Mouse (Mus musculus) cerebellum, adult 2 months (tissue): ENCODE data around the gene Dbndd2. TPM values are rescaled to one million over a fixed set of nuclear protein-coding genes. Genes with fewer than 3 reads are reported as not detected.

Experiments used
- DNase-seq, 2 experiments: peaks; one replicate each; pipeline ENCODE4 v3.0.0; 2021
- H3K27ac ChIP-seq: fragments of 200-500 bp; 2 replicates; pipeline ENCODE4 v1.5.1; 2012; ENCODE audit warnings: low read length, control low read depth, inconsistent platforms; ENCODE audit not compliant: insufficient read depth
- H3K27me3 ChIP-seq: fragments of 200-500 bp; 2 replicates; pipeline ENCODE4 v1.6.1; 2012; ENCODE audit warnings: inconsistent platforms, mild to moderate bottlenecking, low read length, moderate library complexity; ENCODE audit not compliant: control insufficient read depth, insufficient read depth
- H3K4me1 ChIP-seq: fragments of 200-500 bp; 2 replicates; pipeline ENCODE4 v1.6.1; 2011; ENCODE audit warnings: low read length; ENCODE audit not compliant: control insufficient read depth, insufficient read depth
- H3K4me3 ChIP-seq: fragments of 200-500 bp; replicated peaks from 2 replicates; pipeline ENCODE3; 2011; ENCODE audit warnings: mild to moderate bottlenecking, low read depth, low read length, control low read depth; ENCODE audit not compliant: insufficient read depth
- CTCF ChIP-seq: fragments of 200-500 bp; IDR thresholded peaks from 2 replicates; pipeline ENCODE4 v1.5.1; 2011; ENCODE audit warnings: low read depth, mild to moderate bottlenecking, control low read depth, low read length, moderate library complexity, borderline replicate concordance; ENCODE audit not compliant: insufficient read depth
- POLR2A ChIP-seq: fragments of 200-500 bp; IDR thresholded peaks from 2 replicates; pipeline ENCODE4 v1.6.1; 2011; ENCODE audit warnings: low read length, control low read depth, borderline replicate concordance; ENCODE audit not compliant: insufficient read depth
- WGBS: fragments of 180-500 bp; shearing (Covaris S2); methylation state at CpG from one replicate; pipeline ENCODE4 v1.1.7; 2018; 5-methylcytosine and 5-hydroxymethylcytosine counted together
- polyA plus RNA-seq: library from polyadenylated mRNA; depleted of rRNA; stranded (reverse); fragments of >200 nt; gene quantifications from 2 replicates; pipeline ENCODE4 v1.2.3, GENCODE M21; 2012

Dbndd2 gene
- polyA plus RNA-seq, 1 experiment, result 462 TPM

- no peak overlapping the region for H3K27ac ChIP-seq
- DNase-seq, result no peak
- no peaks in the 10 kb centered on the region for H3K27me3 ChIP-seq
- TF ChIP-seq CTCF (no peak), POLR2A (no peak)
- no peaks in the 10 kb centered on the region for H3K4me1 ChIP-seq
- 65% methylated on average over 8 of the region's 8 CpGs for WGBS
- no peak overlapping the region for H3K4me3 ChIP-seq
Measured at GRCm38 (mm10) chr2:164513389-164513788, 27.5 kb downstream of the Dbndd2 start.

DNA sequence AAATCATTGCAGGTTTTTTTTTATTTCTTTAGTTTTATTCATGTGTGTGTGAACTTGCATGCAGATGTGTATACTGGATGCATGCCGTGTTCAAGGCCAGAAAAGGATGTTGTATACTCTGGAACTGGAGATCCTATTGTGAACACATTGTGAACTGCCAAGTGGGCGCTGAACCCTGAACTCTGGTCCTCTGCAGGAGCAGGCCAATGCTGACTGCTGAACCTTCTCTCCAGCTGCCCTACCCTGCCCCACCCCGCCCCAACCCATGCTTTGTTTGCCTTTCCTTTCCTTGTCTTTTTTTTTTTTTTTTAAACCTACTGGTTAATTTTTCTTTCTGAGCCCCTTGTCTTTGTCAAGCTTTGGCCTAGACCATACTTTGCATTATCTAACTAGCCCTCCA is 29.0 kb downstream of the Dbndd2 start:
- WGBS, result 83% methylated on average over 3 of the region's 3 CpGs
- H3K27ac ChIP-seq, result no peak overlapping the region
- no peaks in the 10 kb centered on the region for H3K27me3 ChIP-seq
- TF ChIP-seq POLR2A (no peak), CTCF (no peak)
- H3K4me3 ChIP-seq, result no peak overlapping the region
- H3K4me1 ChIP-seq, result no peaks in the 10 kb centered on the region
- no peak for DNase-seq

DNA sequence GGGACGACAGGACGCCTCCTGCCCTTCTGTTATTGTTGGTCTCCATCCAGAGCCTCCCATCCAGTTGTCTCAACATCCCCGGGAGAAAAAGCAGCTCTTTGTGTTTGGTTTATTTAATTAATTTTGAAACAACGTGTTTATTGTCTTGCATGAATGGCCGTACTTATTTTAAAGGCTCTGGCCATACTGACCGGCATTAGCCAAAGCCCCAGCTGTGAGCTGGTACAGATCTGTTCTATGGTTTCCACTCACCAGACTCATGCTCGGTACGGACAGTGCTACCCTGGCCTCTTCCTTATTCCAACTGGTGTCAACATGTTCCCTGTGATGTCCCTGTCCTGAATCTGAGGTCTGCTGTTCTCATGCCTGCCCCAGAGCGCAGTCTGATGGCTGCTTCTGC is 30.0 kb downstream of the Dbndd2 start:
- no peaks in the 10 kb centered on the region for H3K4me1 ChIP-seq
- WGBS, result 37% methylated on average over 9 of the region's 9 CpGs
- H3K27me3 ChIP-seq, result no peaks in the 10 kb centered on the region
- DNase-seq, result no peak
- TF ChIP-seq CTCF, result no peak
- TF ChIP-seq POLR2A, result no peak
- H3K4me3 ChIP-seq, result no peak overlapping the region
- H3K27ac ChIP-seq, result 0 out of 2 replicates have a peak overlapping the region, but pooled peaks have one; percentile 72

GRCm38 (mm10) chr2:164516592-164516991 is 30.7 kb downstream of the Dbndd2 start:
- TF ChIP-seq CTCF (no peak), POLR2A (no peak)
- WGBS, result 63% methylated on average over 11 of the region's 11 CpGs
- H3K27ac ChIP-seq, result peak overlapping the region; percentile 72; the same call in 1 of the 2 replicates

DNA sequence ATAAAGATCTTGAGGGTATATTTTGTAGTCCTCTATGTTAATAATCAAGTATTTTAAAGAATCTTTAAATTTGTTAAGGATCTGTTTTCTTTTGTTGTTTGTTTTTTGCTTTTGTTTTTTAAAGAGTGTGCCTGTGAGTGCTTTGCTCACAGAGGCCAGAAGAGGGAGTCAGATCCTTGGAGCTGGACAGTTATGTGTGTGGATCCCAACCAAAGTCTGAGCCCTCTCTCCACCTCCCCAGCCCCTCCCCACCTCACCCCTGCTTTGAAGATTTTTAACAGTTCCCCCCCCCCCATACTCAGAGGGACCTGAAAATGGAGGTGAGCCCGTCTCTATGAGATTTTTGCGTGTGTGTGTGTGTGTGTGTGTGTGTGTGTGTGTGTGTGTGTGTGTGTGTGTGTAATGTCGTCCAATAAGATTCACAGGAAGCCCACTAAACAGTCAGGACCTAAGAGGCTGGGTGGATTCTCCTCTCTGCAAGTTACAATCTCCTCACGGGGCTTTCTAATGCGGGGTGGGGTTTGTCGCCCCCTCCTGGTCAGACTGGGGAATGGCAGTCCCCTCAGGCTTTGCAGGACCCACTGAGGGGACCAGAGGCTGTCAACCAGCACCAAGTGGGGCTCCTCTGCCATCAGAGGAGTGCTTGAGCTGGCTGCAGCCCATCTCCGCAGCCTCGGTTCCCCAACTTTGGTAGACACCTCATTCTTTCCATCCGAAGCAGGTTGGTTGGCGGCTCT is 31.7 kb downstream of the Dbndd2 start:
- WGBS, result 36% methylated on average over 10 of the region's 10 CpGs
- Histone ChIP-seq H3K4me1 (no peaks in the 10 kb centered on the region), H3K4me3 (no peak overlapping the region), H3K27me3 (no peaks in the 10 kb centered on the region), H3K27ac (no peak overlapping the region)
- peak; percentile 40 to 62 for DNase-seq
- no peak for TF ChIP-seq POLR2A
- peak; percentile 79; the same call in 1 of the 2 replicates for TF ChIP-seq CTCF

More at GRCm38 (mm10) chr2:164516592-164516991, 30.7 kb downstream of the Dbndd2 start:
- no peaks in the 10 kb centered on the region for H3K27me3 ChIP-seq
- no peak for DNase-seq
- no peak overlapping the region for H3K4me3 ChIP-seq
- H3K4me1 ChIP-seq, result no peaks in the 10 kb centered on the region

- Histone ChIP-seq H3K27me3 (no peaks in the 10 kb centered on the region; the same call in 1 of the 2 replicates), H3K4me3 (no peak overlapping the region), H3K27ac (no peak overlapping the region), H3K4me1 (no peaks in the 10 kb centered on the region)
- 42% methylated on average over 11 of the region's 11 CpGs for WGBS
- DNase-seq, result no peak
- TF ChIP-seq POLR2A (no peak), CTCF (no peak)
Measured at GRCm38 (mm10) chr2:164518266-164519170, 32.6 kb downstream of the Dbndd2 start.

- TF ChIP-seq CTCF (no peak), POLR2A (no peak)
- WGBS, result 82% methylated on average over 6 of the region's 6 CpGs
- DNase-seq, result no peak
- no peaks in the 10 kb centered on the region; the same call in 1 of the 2 replicates for H3K27me3 ChIP-seq
- H3K4me1 ChIP-seq, result no peaks in the 10 kb centered on the region
- H3K27ac ChIP-seq, result no peak overlapping the region
- no peak overlapping the region for H3K4me3 ChIP-seq
Measured at GRCm38 (mm10) chr2:164519171-164519526, 33.2 kb downstream of the Dbndd2 start.

GRCm38 (mm10) chr2:164520782-164521181 is 34.9 kb downstream of the Dbndd2 start:
- WGBS, result 13% methylated on average over 3 of the region's 3 CpGs
- TF ChIP-seq CTCF (peak; percentile 80), POLR2A (no peak)
- no peaks in the 10 kb centered on the region for H3K4me1 ChIP-seq
- no peak overlapping the region for H3K27ac ChIP-seq
- no peak overlapping the region for H3K4me3 ChIP-seq
- DNase-seq, result peak in 1 of 2 experiments; percentile 33
- H3K27me3 ChIP-seq, result no peaks in the 10 kb centered on the region; the same call in 1 of the 2 replicates
